Mouse (Mus musculus) kidney, embryonic 16.5 days (tissue): ENCODE results near the gene Med24. TPM values are rescaled to one million over a fixed set of nuclear protein-coding genes. Genes with fewer than 3 reads are reported as not detected.

Experiments
- ATAC-seq: fragments of 200-750 bp; cut with Nextera tagmentation; 2 replicates; pipeline ENCODE4 v1.8.0; 2017; ENCODE audit warnings: moderate TSS enrichment; ENCODE audit not compliant: low FRiP score, low TSS enrichment
- H3K27ac ChIP-seq: fragments of 300-500 bp; sonication (generic); 2 replicates; pipeline ENCODE4 v1.5.1; 2014; ENCODE audit warnings: low read length
- H3K27me3 ChIP-seq: fragments of 300-500 bp; sonication (generic); 2 replicates; pipeline ENCODE4 v1.6.1; 2014; ENCODE audit warnings: low read length, control low read depth, mixed read lengths; ENCODE audit not compliant: insufficient read depth
- H3K36me3 ChIP-seq: fragments of 300-500 bp; sonication (generic); 2 replicates; pipeline ENCODE4 v1.6.1; 2014; ENCODE audit warnings: low read length, control low read depth, mixed read lengths; ENCODE audit not compliant: insufficient read depth
- H3K4me1 ChIP-seq: fragments of 300-500 bp; sonication (generic); 2 replicates; pipeline ENCODE4 v1.6.1; 2014; ENCODE audit warnings: low read length, control low read depth, mixed read lengths; ENCODE audit not compliant: insufficient read depth
- H3K4me2 ChIP-seq: fragments of 300-500 bp; sonication (generic); replicated peaks from 2 replicates; pipeline ENCODE4 v1.6.1; 2014; ENCODE audit warnings: low read depth, low read length
- H3K4me3 ChIP-seq: fragments of 300-500 bp; sonication (generic); 2 replicates; pipeline ENCODE4 v1.5.1; 2014; ENCODE audit warnings: mild to moderate bottlenecking, low read length
- H3K9ac ChIP-seq: fragments of 300-500 bp; sonication (generic); replicated peaks from 2 replicates; pipeline ENCODE4 v1.6.1; 2014; ENCODE audit warnings: low read length
- H3K9me3 ChIP-seq: fragments of 300-500 bp; sonication (generic); 2 replicates; pipeline ENCODE4 v1.6.1; 2016; ENCODE audit warnings: low read length, control low read depth
- WGBS: fragments of 180-500 bp; shearing (Covaris S2); extraction: QIAGEN DNeasy Blood & Tissue Kit; methylation state at CpG from one replicate; pipeline ENCODE4 v1.1.7; 2014; 5-methylcytosine and 5-hydroxymethylcytosine counted together
- polyA plus RNA-seq: library from polyadenylated mRNA; unstranded; fragments of >200 nt; fragmentation: Nextera tagmentation; extraction: Ambion mirVana; gene quantifications from 2 replicates; pipeline ENCODE4 v1.2.1, GENCODE M21; 2015

The Med24 gene
- polyA plus RNA-seq, 1 experiment from 2014 or later, result 71.4 TPM

- Histone ChIP-seq H3K36me3 (peaks cover 24% of the 10 kb centered on the region), H3K9me3 (no peaks in the 10 kb centered on the region), H3K9ac (peak overlapping the region; percentile 29; the same call in 1 of the 2 replicates), H3K4me1 (peaks cover 50% of the 10 kb centered on the region), H3K27me3 (no peaks in the 10 kb centered on the region), H3K4me2 (no peak overlapping the region), H3K4me3 (no peak overlapping the region), H3K27ac (peak overlapping the region; percentile 62)
- 26% methylated on average over 7 of the region's 7 CpGs for WGBS
- peak; percentile 40; the same call in 1 of the 2 replicates for ATAC-seq
These were observed 25.5 kb upstream of the Med24 start for GRCm38 (mm10) chr11:98754621-98755181.

DNA sequence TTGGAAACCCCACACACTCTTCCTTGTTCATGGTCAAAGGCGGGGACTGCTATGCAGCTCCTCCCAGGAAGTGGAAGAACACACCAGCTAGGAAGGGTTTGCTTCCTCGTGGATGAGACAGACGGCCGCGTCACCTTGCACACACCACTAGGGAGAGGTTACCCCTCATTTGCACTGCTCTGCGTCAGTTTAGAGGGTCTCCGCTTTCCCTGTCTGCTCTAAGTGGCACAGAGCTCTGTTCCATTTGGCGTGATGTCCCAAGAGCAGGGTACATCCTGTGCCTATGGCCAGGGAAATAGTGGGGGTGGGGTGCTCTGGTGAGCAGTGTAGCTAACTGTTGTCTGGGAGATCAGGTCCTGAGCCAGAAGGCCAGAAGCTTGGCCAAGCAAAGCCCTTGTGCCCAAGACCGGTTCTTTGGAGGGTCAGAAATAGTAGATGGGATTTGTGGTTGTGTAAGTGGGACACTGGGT is 25.0 kb upstream of the Med24 start:
- ATAC-seq, result no peak
- Histone ChIP-seq H3K27ac (peak overlapping the region; percentile 62), H3K9me3 (no peaks in the 10 kb centered on the region), H3K4me1 (peaks cover 55% of the 10 kb centered on the region), H3K4me2 (0 out of 2 replicates have a peak overlapping the region, but pooled peaks have one; percentile 0), H3K27me3 (no peaks in the 10 kb centered on the region), H3K36me3 (peaks cover 24% of the 10 kb centered on the region), H3K4me3 (no peak overlapping the region), H3K9ac (peak overlapping the region; percentile 29; the same call in 1 of the 2 replicates)
- 62% methylated on average over 9 of the region's 9 CpGs for WGBS

GRCm38 (mm10) chr11:98753264-98753663 is 24.0 kb upstream of the Med24 start:
- no peak for ATAC-seq
- Histone ChIP-seq H3K4me1 (peaks cover 65% of the 10 kb centered on the region), H3K27ac (0 out of 2 replicates have a peak overlapping the region, but pooled peaks have one; percentile 24), H3K4me3 (no peak overlapping the region), H3K9ac (no peak overlapping the region), H3K4me2 (no peak overlapping the region), H3K36me3 (peaks cover 20% of the 10 kb centered on the region), H3K9me3 (no peaks in the 10 kb centered on the region), H3K27me3 (no peaks in the 10 kb centered on the region)
- 97% methylated on average over 5 of the region's 5 CpGs for WGBS

GRCm38 (mm10) chr11:98752562-98753140 is 23.4 kb upstream of the Med24 start:
- Histone ChIP-seq H3K27ac (peak overlapping the region; percentile 85), H3K27me3 (no peaks in the 10 kb centered on the region), H3K4me3 (no peak overlapping the region), H3K36me3 (peaks cover 20% of the 10 kb centered on the region; the same call in 1 of the 2 replicates), H3K4me2 (no peak overlapping the region), H3K9ac (peak overlapping the region; percentile 36), H3K9me3 (no peaks in the 10 kb centered on the region), H3K4me1 (peaks cover 71% of the 10 kb centered on the region)
- ATAC-seq, result no peak
- WGBS, result 76% methylated on average over 10 of the region's 10 CpGs

- H3K27me3 ChIP-seq, result no peaks in the 10 kb centered on the region
- peak overlapping the region; percentile 34 for H3K4me2 ChIP-seq
- 32% methylated on average over 6 of the region's 6 CpGs for WGBS
- H3K36me3 ChIP-seq, result peaks cover 15% of the 10 kb centered on the region; the same call in 1 of the 2 replicates
- peak overlapping the region; percentile 46 for H3K9ac ChIP-seq
- ATAC-seq, result peak; percentile 25
- peak overlapping the region; percentile 85 for H3K27ac ChIP-seq
- no peak overlapping the region for H3K4me3 ChIP-seq
- H3K4me1 ChIP-seq, result peaks cover 83% of the 10 kb centered on the region
- no peaks in the 10 kb centered on the region for H3K9me3 ChIP-seq
These were observed 22.1 kb upstream of the Med24 start for GRCm38 (mm10) chr11:98751221-98751782.

DNA sequence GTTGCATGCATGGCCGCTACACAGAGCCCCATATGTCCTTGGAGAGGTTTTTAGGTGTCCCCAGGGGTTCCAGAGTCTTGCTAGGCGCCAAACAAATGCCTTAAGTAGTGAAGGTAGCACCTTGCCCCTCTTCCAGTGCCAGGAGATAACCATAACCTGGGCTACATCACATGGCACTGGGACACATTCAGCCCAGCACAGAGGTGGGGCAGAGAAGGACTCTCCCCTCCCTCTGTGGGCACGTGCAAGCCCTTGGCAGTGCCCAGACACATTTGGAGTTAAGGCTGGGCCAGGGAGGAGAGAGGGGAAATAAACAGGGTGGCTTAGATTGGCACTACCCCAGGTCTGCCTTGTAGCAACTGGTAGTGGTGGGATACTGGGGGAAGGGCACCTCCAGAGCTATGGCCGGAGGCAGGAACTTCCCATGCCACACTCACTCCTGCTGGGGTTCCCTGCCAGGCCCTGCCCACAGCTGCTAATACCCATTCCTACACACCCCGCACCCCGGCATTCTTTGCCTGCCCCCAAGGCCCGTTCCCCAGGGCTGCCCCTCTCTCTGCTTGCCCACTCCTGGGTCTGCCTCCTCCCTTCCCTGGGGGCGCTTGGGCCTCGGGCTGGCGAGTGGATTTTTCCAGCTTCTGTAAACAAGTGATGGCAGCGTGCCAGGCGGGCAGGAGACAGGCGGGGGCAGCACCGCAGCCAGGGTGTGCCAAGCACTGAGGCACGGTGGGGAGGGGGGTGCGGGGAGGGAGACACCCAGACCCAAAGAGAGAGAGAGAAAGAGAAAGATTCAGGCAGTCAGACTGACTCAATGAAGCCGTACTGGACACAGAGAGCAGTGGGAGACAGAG is 21.3 kb upstream of the Med24 start:
- ATAC-seq, result peak; percentile 13
- H3K27me3 ChIP-seq, result no peaks in the 10 kb centered on the region
- peaks cover 10% of the 10 kb centered on the region; the same call in 1 of the 2 replicates for H3K36me3 ChIP-seq
- H3K4me1 ChIP-seq, result peaks cover 90% of the 10 kb centered on the region
- H3K9ac ChIP-seq, result peak overlapping the region; percentile 46
- no peaks in the 10 kb centered on the region for H3K9me3 ChIP-seq
- 22% methylated on average over 15 of the region's 17 CpGs for WGBS
- H3K4me2 ChIP-seq, result peak overlapping the region; percentile 34
- H3K27ac ChIP-seq, result peak overlapping the region; percentile 85
- H3K4me3 ChIP-seq, result no peak overlapping the region

DNA sequence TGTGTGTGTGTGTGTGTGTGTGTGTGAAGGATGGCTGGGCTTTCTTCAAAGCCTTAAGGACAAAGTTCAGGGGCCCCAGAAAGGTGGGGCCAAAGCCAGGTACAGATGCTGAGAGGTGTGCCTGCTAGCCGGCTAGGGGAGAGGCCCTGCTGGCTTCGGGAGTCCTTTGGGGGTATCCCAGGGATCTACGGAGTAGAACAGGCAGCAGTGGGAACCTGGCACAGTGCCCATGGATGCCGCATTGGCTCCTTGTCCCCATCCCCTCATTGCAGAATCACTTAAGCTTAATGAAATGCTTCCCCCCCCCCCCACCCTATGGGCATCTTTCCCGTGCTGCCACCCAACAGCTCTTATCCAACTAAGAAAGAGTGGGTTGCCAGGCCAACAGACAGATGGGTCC is 20.5 kb upstream of the Med24 start:
- no peak overlapping the region for H3K4me3 ChIP-seq
- H3K9ac ChIP-seq, result peak overlapping the region; percentile 10; the same call in 1 of the 2 replicates
- H3K27ac ChIP-seq, result peak overlapping the region; percentile 85
- H3K27me3 ChIP-seq, result no peaks in the 10 kb centered on the region
- ATAC-seq, result no peak
- H3K36me3 ChIP-seq, result peaks cover 10% of the 10 kb centered on the region; the same call in 1 of the 2 replicates
- no peak overlapping the region for H3K4me2 ChIP-seq
- no peaks in the 10 kb centered on the region for H3K9me3 ChIP-seq
- peaks cover 95% of the 10 kb centered on the region for H3K4me1 ChIP-seq
- WGBS, result 46% methylated on average over 5 of the region's 5 CpGs

DNA sequence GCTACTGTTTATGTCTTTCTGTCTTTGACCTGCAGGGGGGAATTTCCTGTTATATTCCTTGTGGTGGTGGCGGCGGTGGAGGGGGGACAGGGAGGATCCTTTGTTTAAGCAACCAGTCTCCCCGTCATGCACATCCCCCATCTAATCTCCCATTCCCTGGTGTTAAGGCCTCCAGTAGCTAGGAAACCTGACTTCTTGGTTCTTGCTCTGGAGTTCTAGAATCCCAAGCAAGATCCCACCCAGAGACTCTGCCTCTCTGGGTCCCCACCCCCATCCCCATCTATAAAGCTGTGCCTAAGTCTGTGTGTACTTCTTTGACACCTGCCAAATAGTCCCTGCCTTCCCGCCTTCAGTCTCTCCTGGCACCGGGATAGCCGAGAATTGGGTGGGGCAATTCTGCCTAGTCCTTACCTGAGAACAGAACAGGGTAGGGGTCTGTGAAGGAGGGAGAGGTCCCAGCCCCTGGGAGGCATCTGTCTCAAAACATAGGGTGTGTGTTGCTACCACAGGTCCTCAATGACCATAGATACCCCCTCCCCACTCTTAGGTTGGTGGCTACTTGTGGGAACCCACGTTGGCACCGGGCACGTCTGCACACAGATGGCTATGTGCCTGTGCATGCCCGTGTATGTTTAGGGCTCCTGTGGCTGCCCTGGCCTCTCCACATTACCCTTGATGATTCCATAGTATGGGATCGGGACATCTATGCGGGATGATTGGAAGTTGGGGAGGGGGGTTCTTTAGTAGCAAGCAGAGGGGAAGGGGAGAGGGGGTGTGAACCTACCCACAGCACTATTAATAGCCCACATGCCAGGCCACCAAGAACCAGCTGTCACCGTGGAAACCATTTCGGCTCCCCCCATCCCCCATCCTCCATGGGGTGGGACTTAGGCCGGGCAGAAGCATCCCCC is 19.5 kb upstream of the Med24 start:
- H3K4me2 ChIP-seq, result peak overlapping the region; percentile 21
- no peaks in the 10 kb centered on the region for H3K9me3 ChIP-seq
- H3K4me3 ChIP-seq, result no peak overlapping the region
- 35% methylated on average over 15 of the region's 15 CpGs for WGBS
- peaks cover 96% of the 10 kb centered on the region for H3K4me1 ChIP-seq
- no peaks in the 10 kb centered on the region for H3K27me3 ChIP-seq
- H3K36me3 ChIP-seq, result peaks cover 5% of the 10 kb centered on the region; the same call in 1 of the 2 replicates
- peak overlapping the region; percentile 3; the same call in 1 of the 2 replicates for H3K9ac ChIP-seq
- peak overlapping the region; percentile 71; the same call in 1 of the 2 replicates for H3K27ac ChIP-seq
- no peak for ATAC-seq
